ENCODE assay signal across 14 mouse cellular contexts in genomic region chr5:102266451-102266850, GRCm38 (mm10).
"Had no signal": no experiment of that assay in that cellular context is flagged by ENCODE, and none has a peak within 500 bp of the region (broad histone marks: within the 10 kb centered on the region; RNA-seq: fewer than 3 reads in every experiment).

No protein-coding gene starts in this region.

- H3K36me3 ChIP-seq: intestine, embryonic 15.5 days; liver, embryonic 15.5 days; neural tube, embryonic 12.5 days; stomach, embryonic 15.5 days had no signal

- H3K27ac ChIP-seq: intestine, embryonic 15.5 days; layer of hippocampus, adult 2 months; liver, embryonic 15.5 days; neural tube, embryonic 12.5 days; stomach, embryonic 15.5 days had no signal

- DNase-seq: kidney, adult 2 months; lung, adult 2 months; lung, postnatal 36 days; midbrain, embryonic 14.5 days; right cerebral cortex, postnatal 14 days; thymus, adult 2 months; thymus, postnatal 25 days had no signal

- H3K4me3 ChIP-seq: intestine, embryonic 15.5 days; layer of hippocampus, adult 2 months; liver, embryonic 15.5 days; neural tube, embryonic 12.5 days; stomach, embryonic 15.5 days had no signal

- ATAC-seq: intestine, embryonic 15.5 days; lung, postnatal 0 days had no signal

- H3K9me3 ChIP-seq: intestine, embryonic 15.5 days; liver, embryonic 15.5 days; neural tube, embryonic 12.5 days; stomach, embryonic 15.5 days had no signal

- H3K9ac ChIP-seq: intestine, embryonic 15.5 days; liver, embryonic 15.5 days; neural tube, embryonic 12.5 days; stomach, embryonic 15.5 days had no signal

- H3K27me3 ChIP-seq: intestine, embryonic 15.5 days; liver, embryonic 15.5 days; neural tube, embryonic 12.5 days; stomach, embryonic 15.5 days had no signal

- H3K4me1 ChIP-seq: intestine, embryonic 15.5 days; liver, embryonic 15.5 days; neural tube, embryonic 12.5 days; stomach, embryonic 15.5 days had no signal

- H3K4me2 ChIP-seq: intestine, embryonic 15.5 days; liver, embryonic 11.5 days; liver, embryonic 15.5 days; neural tube, embryonic 12.5 days; stomach, embryonic 15.5 days had no signal
